Mouse (Mus musculus): ENCODE data around the gene Foxp1. TPM values are rescaled to one million over a fixed set of nuclear protein-coding genes. Genes with fewer than 3 reads are reported as not detected.

Foxp1 gene
- total and polyA plus RNA-seq, 3 experiments, result 16.1 to 42.0 TPM; not detected in 1

DNA sequence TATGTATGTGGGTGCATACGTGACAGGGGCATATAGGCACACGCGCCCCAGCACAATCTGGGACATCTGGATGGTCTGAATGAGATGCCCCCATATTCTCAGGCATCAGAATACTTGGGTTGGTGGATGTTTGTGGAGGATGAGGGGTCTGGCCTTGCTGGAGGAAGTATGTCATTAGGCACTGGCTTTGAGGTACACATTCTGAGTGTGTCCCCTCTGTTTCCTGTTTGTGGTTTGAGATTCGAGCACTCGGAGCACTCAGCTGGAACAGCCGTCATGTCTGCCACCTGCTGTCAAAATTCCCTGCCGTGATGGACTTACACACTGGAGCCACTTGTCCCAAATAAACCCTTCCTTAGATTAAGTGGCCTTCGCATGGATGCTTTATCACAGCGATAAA lies 395.8 kb downstream of the Foxp1 start:
- Histone ChIP-seq H3K9ac (ENCODE audit: control insufficient read depth, low read depth, low read length, poor library complexity, severe bottlenecking) (no peak overlapping the region), H3K4me3 (ENCODE audit: control insufficient read depth in 1 of 2, insufficient read depth in 1 of 2, low read depth in 2 of 2, low read length in 2 of 2) (no peak overlapping the region), H3K27me3 (ENCODE audit: control insufficient read depth in 1 of 2, insufficient read depth in 2 of 2, low read length in 2 of 2) (no peaks in the 10 kb centered on the region), H3K36me3 (ENCODE audit: control insufficient read depth in 1 of 2, insufficient read depth in 2 of 2, low read length in 2 of 2) (no peaks in the 10 kb centered on the region), H3K9me3 (replicated peaks; ENCODE audit: insufficient read depth, low read length) (no peaks in the 10 kb centered on the region), H3K27ac (ENCODE audit: control insufficient read depth, low read depth, low read length) (no peak overlapping the region), H3K4me1 (ENCODE audit: control insufficient read depth in 1 of 2, insufficient read depth in 2 of 2, low read length in 2 of 2) (no peaks in the 10 kb centered on the region), H3K79me2 (ENCODE audit: control insufficient read depth, insufficient read depth, low read length, poor library complexity) (no peaks in the 10 kb centered on the region)
- no peak for TF ChIP-seq JUND (IDR thresholded peaks at IDR 0.05; ENCODE audit: low read depth, low read length)
- TF ChIP-seq SIN3A (IDR thresholded peaks at IDR 0.05; ENCODE audit: low read length), result no peak
- TF ChIP-seq SMC3 (IDR thresholded peaks at IDR 0.05; ENCODE audit: low read depth, low read length), result no peak
- TF ChIP-seq NRF1 (IDR thresholded peaks at IDR 0.05; ENCODE audit: insufficient read depth, low read depth, low read length, poor library complexity, severe bottlenecking), result no peak
- TF ChIP-seq ELF1 (IDR thresholded peaks at IDR 0.05; ENCODE audit: low read depth, low read length), result no peak
- no peak for TF ChIP-seq CHD1 (IDR thresholded peaks at IDR 0.05; ENCODE audit: low read depth, low read length)
- TF ChIP-seq ZC3H11A (IDR thresholded peaks at IDR 0.05; ENCODE audit: low read depth, low read length), result no peak
- TF ChIP-seq UBTF (IDR thresholded peaks at IDR 0.05; ENCODE audit: borderline replicate concordance, insufficient read depth, low read depth, low read length), result no peak
- TF ChIP-seq GABPA (IDR thresholded peaks at IDR 0.05; ENCODE audit: low read depth, low read length), result no peak
- no peak for TF ChIP-seq MAX (IDR thresholded peaks at IDR 0.05; ENCODE audit: low read length)
- TF ChIP-seq POLR2AphosphoS2 (IDR thresholded peaks at IDR 0.05; ENCODE audit: low read length), result no peak
- TF ChIP-seq RCOR1 (IDR thresholded peaks at IDR 0.05; ENCODE audit: low read depth, low read length), result no peak
- TF ChIP-seq TAL1 (IDR thresholded peaks at IDR 0.05; ENCODE audit: low read length), result no peak
- TF ChIP-seq HCFC1 (IDR thresholded peaks at IDR 0.05; ENCODE audit: low read depth, low read length), result no peak
- TF ChIP-seq ETS1 (IDR thresholded peaks at IDR 0.05; ENCODE audit: low read depth, low read length), result no peak
- no peak for TF ChIP-seq BHLHE40 (IDR thresholded peaks at IDR 0.05; ENCODE audit: borderline replicate concordance, low read depth, low read length)
- no peak for TF ChIP-seq NELFE (IDR thresholded peaks at IDR 0.05; ENCODE audit: low read depth, low read length)
- TF ChIP-seq MXI1 (IDR thresholded peaks at IDR 0.05; ENCODE audit: low read depth, low read length), result no peak
- no peak for TF ChIP-seq KAT2A (conservative IDR thresholded peaks at IDR 0.05; ENCODE audit: low read depth, low read length)
- no peak for TF ChIP-seq MAFK (IDR thresholded peaks at IDR 0.05; ENCODE audit: borderline replicate concordance, low read depth, low read length)
- no peak for DNase-seq (ENCODE audit: low read depth, low spot score)

Data from MEL (cell line).